Comparison of ENCODE assay signal across 7 mouse cellular contexts in genomic region chr1:82150219-82151128, GRCm38 (mm10).
DNase-seq lines count a peak whose midpoint lies in the region; ATAC-seq lines count a peak whose summit lies in the region.

No protein-coding gene starts in this region.

- WGBS in embryonic facial prominence, embryonic 14.5 days = 45% methylated on average over 13 of the region's 13 CpGs
- 67% methylated on average over 13 of the region's 13 CpGs for WGBS in midbrain, embryonic 13.5 days

- peak; percentile 49 for DNase-seq in brain, embryonic 18.5 days (ENCODE audit: low read depth, low spot score)
- DNase-seq in embryonic facial prominence, embryonic 14.5 days (ENCODE audit: low spot score) = peak; percentile 90
- peak; percentile 30 to 35 for DNase-seq in heart, adult 9 months (ENCODE audit: low spot score in 2 of 2)
- peak; percentile 42 for DNase-seq in kidney, adult 18-20 months
- DNase-seq in left cerebral cortex, postnatal 10 days (ENCODE audit: extremely low spot score in 1 of 2, low spot score in 2 of 2) = peak; percentile 23 to 84
- peak; percentile 40 for DNase-seq in testis, postnatal 14 days (ENCODE audit: low spot score)

- H3K36me3 ChIP-seq in embryonic facial prominence, embryonic 14.5 days (ENCODE audit: control insufficient read depth, insufficient read depth, low read length) = no peaks in the 10 kb centered on the region
- H3K36me3 ChIP-seq in midbrain, embryonic 13.5 days = no peaks in the 10 kb centered on the region

- no peak overlapping the region for H3K9ac ChIP-seq in embryonic facial prominence, embryonic 14.5 days (ENCODE audit: low read depth, low read length)
- H3K9ac ChIP-seq in midbrain, embryonic 13.5 days (replicated peaks) = no peak overlapping the region

- H3K4me1 ChIP-seq in embryonic facial prominence, embryonic 14.5 days (ENCODE audit: control insufficient read depth, insufficient read depth, low read length) = peaks cover 6% of the 10 kb centered on the region
- H3K4me1 ChIP-seq in midbrain, embryonic 13.5 days (replicated peaks) = peaks cover 6% of the 10 kb centered on the region; the same call in 1 of the 2 replicates

- no peak overlapping the region for H3K4me2 ChIP-seq in embryonic facial prominence, embryonic 14.5 days (ENCODE audit: low read depth, low read length)
- no peak overlapping the region for H3K4me2 ChIP-seq in midbrain, embryonic 13.5 days (replicated peaks)

- no peaks in the 10 kb centered on the region for H3K27me3 ChIP-seq in embryonic facial prominence, embryonic 14.5 days (replicated peaks; ENCODE audit: control insufficient read depth, insufficient read depth, low read length)
- H3K27me3 ChIP-seq in midbrain, embryonic 13.5 days = no peaks in the 10 kb centered on the region

- intact Hi-C loops in left cerebral cortex, postnatal 10 days (cut with DNase I) = no loop called here

- H3K4me3 ChIP-seq in embryonic facial prominence, embryonic 14.5 days (ENCODE audit: low read depth, low read length) = no peak overlapping the region
- no peak overlapping the region for H3K4me3 ChIP-seq in midbrain, embryonic 13.5 days (replicated peaks)

- H3K9me3 ChIP-seq in embryonic facial prominence, embryonic 14.5 days (ENCODE audit: control insufficient read depth, low read length) = no peaks in the 10 kb centered on the region
- H3K9me3 ChIP-seq in midbrain, embryonic 13.5 days = no peaks in the 10 kb centered on the region

- H3K27ac ChIP-seq in embryonic facial prominence, embryonic 14.5 days (replicated peaks; ENCODE audit: low read depth, low read length) = peak overlapping the region; percentile 15; the same call in 1 of the 2 replicates
- H3K27ac ChIP-seq in midbrain, embryonic 13.5 days = no peak overlapping the region

- peak; percentile 90 for ATAC-seq in embryonic facial prominence, embryonic 14.5 days (ENCODE audit: low read depth)
- peak; percentile 85 for ATAC-seq in midbrain, embryonic 13.5 days

Comparison
In these comparisons a context has a peak if more than half of its experiments do, and no peak if none do; other contexts are left out.
1. DNase-seq: peak in every context shown above with its lines; median percentile 90 in embryonic facial prominence, embryonic 14.5 days; 54 in left cerebral cortex, postnatal 10 days; 49 in brain, embryonic 18.5 days; 42 in kidney, adult 18-20 months; 40 in testis, postnatal 14 days; 32 in heart, adult 9 months.